Mouse (Mus musculus) kidney, adult 2 months (tissue): ENCODE data around the gene Ccl7.

Experiments
- CTCF ChIP-seq: fragments of 200-500 bp; conservative IDR thresholded peaks from 2 replicates; pipeline ENCODE4 v1.5.1; 2011; ENCODE audit warnings: low read depth, mild to moderate bottlenecking, control low read depth, low read length, moderate library complexity, mixed read lengths; ENCODE audit not compliant: insufficient read depth, insufficient read length
- POLR2A ChIP-seq: fragments of 200-500 bp; IDR thresholded peaks from one replicate; pipeline ENCODE4 v1.6.1; 2011; ENCODE audit warnings: low read depth, low read length, control low read depth

DNA sequence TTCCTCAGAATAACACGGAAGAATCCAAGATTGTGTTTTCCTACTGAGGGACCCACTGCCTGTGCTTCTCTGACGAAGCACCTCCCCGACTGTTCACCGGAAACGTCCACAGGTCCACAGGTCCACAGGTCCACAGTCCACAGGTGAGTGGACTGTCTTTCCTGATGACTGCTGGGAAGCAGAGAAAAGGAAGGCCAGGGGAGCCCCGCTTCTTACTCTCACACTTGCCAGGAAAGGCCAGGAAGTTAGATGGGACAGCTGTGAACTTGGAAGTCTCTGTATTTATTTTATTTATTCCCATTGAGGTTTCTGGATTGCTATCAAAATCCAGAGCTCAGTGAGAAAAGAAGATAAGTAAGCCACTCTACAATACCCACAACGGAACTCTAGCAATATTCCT is 8.3 kb downstream of the Ccl7 start:
- TF ChIP-seq POLR2A (no peak), CTCF (no peak)
